Mouse (Mus musculus): ENCODE results near the gene Bcl2l1.

- TF ChIP-seq CTCF (IDR thresholded peaks at IDR 0.05; ENCODE audit: borderline replicate concordance, insufficient read depth, low read depth, low read length) (no peak), POLR2A (IDR thresholded peaks at IDR 0.05; ENCODE audit: borderline replicate concordance, insufficient read depth, low read length) (no peak)
Observed at GRCm38 (mm10) chr2:152828011-152828370, 3.5 kb downstream of the Bcl2l1 start.
